Mouse (Mus musculus): Measurements from ENCODE around the gene Gabrg2. TPM values are rescaled to one million over a fixed set of nuclear protein-coding genes. Genes with fewer than 3 reads are reported as not detected.

Gene Gabrg2
- total and polyA plus RNA-seq, 2 experiments: not detected

DNA sequence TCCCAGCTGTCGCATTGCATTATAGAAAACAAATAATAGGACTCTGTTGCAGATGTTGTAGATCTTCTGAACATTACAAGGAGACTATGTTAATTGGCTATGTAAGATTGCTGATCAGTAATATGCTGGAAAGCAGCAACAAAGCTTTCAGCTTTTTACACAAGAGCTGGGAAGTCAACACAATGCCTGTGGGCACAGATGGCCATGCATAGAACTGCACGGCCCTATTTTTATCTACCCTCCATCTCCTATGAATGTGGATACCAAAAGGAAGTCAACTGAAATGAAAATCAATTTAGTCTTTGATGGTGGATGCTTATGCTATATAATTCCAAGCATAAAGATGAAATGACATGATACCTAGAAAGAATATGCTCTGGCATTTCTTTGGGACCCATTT is 47.1 kb downstream of the Gabrg2 start:
- Histone ChIP-seq H3K36me3 (ENCODE audit: control insufficient read depth, insufficient read depth, low read length) (no peaks in the 10 kb centered on the region), H3K9ac (ENCODE audit: low read depth, low read length) (no peak overlapping the region), H3K79me2 (ENCODE audit: control insufficient read depth, insufficient read depth, low read length) (no peaks in the 10 kb centered on the region), H3K4me1 (ENCODE audit: control insufficient read depth, insufficient read depth, low read length) (no peaks in the 10 kb centered on the region), H3K27me3 (ENCODE audit: control insufficient read depth, insufficient read depth, low read length) (no peaks in the 10 kb centered on the region), H3K4me3 (ENCODE audit: insufficient read depth, low read depth, low read length) (no peak overlapping the region), H3K27ac (replicated peaks; ENCODE audit: insufficient read depth, low read depth, low read length) (no peak overlapping the region)
- 79% methylated on average over 2 of the region's 2 CpGs for WGBS
- TF ChIP-seq POLR2A (IDR thresholded peaks at IDR 0.05; ENCODE audit: extremely low read depth, insufficient read depth, low read length) (no peak), CTCF (IDR thresholded peaks at IDR 0.05; ENCODE audit: low read depth, low read length) (no peak)
- no peak for DNase-seq (ENCODE audit: extremely low read depth, low read depth, low spot score)

DNA sequence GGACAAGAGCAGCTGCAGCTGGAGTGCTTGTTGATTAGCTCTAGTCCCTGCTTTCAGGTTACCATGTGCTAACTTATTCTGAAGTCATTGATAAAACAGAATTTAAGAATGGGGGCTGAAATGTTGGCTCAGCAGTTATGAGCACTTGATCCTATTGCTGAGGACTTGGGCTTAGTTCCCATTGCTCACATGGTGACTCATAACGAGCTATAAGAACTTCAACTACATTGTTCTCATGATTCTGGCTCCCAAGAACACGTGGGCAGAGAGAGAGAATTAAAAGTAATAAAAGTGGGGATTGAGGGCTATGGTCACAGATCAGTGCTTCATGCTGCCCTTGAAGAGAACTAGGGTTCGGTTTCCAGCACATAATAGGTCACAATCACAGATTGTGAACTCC is 48.8 kb downstream of the Gabrg2 start:
- Histone ChIP-seq H3K4me3 (ENCODE audit: insufficient read depth, low read depth, low read length) (no peak overlapping the region), H3K27me3 (ENCODE audit: control insufficient read depth, insufficient read depth, low read length) (no peaks in the 10 kb centered on the region), H3K27ac (replicated peaks; ENCODE audit: insufficient read depth, low read depth, low read length) (no peak overlapping the region), H3K4me1 (ENCODE audit: control insufficient read depth, insufficient read depth, low read length) (no peaks in the 10 kb centered on the region), H3K9ac (ENCODE audit: low read depth, low read length) (no peak overlapping the region), H3K36me3 (ENCODE audit: control insufficient read depth, insufficient read depth, low read length) (no peaks in the 10 kb centered on the region), H3K79me2 (ENCODE audit: control insufficient read depth, insufficient read depth, low read length) (no peaks in the 10 kb centered on the region)
- TF ChIP-seq CTCF (IDR thresholded peaks at IDR 0.05; ENCODE audit: low read depth, low read length) (no peak), POLR2A (IDR thresholded peaks at IDR 0.05; ENCODE audit: extremely low read depth, insufficient read depth, low read length) (no peak)
- no peak for DNase-seq (ENCODE audit: extremely low read depth, low read depth, low spot score)
- 51% methylated on average over 3 of the region's 3 CpGs for WGBS

DNA sequence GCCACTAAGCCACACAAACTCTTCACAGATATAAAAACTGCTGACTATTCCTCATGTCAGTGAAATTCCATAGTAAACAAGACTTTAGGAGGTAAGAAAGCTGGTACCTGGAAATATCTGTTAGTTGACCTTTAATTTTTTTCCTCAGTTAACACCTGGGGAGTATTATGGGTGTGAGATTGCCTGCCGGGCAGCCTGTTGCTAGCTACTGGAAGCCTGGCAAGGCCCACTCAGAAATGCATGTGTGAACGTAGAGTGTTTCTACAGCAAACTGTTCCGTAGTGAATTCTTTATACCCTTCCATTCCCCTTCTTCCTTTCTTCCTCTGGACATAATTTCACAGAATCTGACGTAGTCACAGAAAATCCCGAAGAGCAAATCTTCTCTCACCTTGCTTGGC is 55.2 kb downstream of the Gabrg2 start:
- no peak for DNase-seq (ENCODE audit: extremely low read depth, low read depth, low spot score)
- Histone ChIP-seq H3K4me3 (ENCODE audit: insufficient read depth, low read depth, low read length) (no peak overlapping the region), H3K9ac (ENCODE audit: low read depth, low read length) (no peak overlapping the region), H3K36me3 (ENCODE audit: control insufficient read depth, insufficient read depth, low read length) (no peaks in the 10 kb centered on the region), H3K79me2 (ENCODE audit: control insufficient read depth, insufficient read depth, low read length) (no peaks in the 10 kb centered on the region), H3K27ac (replicated peaks; ENCODE audit: insufficient read depth, low read depth, low read length) (no peak overlapping the region), H3K27me3 (ENCODE audit: control insufficient read depth, insufficient read depth, low read length) (no peaks in the 10 kb centered on the region), H3K4me1 (ENCODE audit: control insufficient read depth, insufficient read depth, low read length) (no peaks in the 10 kb centered on the region)
- TF ChIP-seq POLR2A (IDR thresholded peaks at IDR 0.05; ENCODE audit: extremely low read depth, insufficient read depth, low read length) (no peak), CTCF (IDR thresholded peaks at IDR 0.05; ENCODE audit: low read depth, low read length) (no peak)
- WGBS: 76% methylated on average over 5 of the region's 5 CpGs

DNA sequence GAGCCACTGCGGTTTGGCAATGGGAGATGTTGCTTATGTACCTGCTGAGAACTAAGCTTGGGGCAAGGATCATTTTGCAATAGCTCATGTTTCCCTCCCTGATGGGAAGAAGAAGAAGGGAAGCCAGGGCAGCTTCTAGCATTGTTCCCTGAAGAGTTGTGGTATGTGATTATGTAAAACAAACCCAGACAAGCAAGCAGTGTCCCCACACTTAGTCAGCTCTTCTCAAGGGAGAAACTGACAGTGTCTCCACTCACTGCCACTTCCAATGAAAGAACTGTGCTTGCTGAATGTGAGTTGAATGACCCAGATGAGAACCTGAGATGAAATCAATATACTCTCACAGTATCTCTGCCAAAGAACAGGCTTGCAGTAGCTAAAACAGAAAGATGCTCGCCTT is 62.7 kb downstream of the Gabrg2 start:
- H3K9ac ChIP-seq (ENCODE audit: low read depth, low read length): no peak overlapping the region
- H3K36me3 ChIP-seq (ENCODE audit: control insufficient read depth, insufficient read depth, low read length): no peaks in the 10 kb centered on the region
- no peak overlapping the region for H3K4me3 ChIP-seq (ENCODE audit: insufficient read depth, low read depth, low read length)
- 55% methylated on average over 2 of the region's 2 CpGs for WGBS
- DNase-seq (ENCODE audit: extremely low read depth, low read depth, low spot score): peak; percentile 15
- H3K4me1 ChIP-seq (ENCODE audit: control insufficient read depth, insufficient read depth, low read length): no peaks in the 10 kb centered on the region
- H3K27ac ChIP-seq (replicated peaks; ENCODE audit: insufficient read depth, low read depth, low read length): no peak overlapping the region
- H3K79me2 ChIP-seq (ENCODE audit: control insufficient read depth, insufficient read depth, low read length): no peaks in the 10 kb centered on the region
- no peaks in the 10 kb centered on the region for H3K27me3 ChIP-seq (ENCODE audit: control insufficient read depth, insufficient read depth, low read length)
- TF ChIP-seq CTCF (IDR thresholded peaks at IDR 0.05; ENCODE audit: low read depth, low read length) (no peak), POLR2A (IDR thresholded peaks at IDR 0.05; ENCODE audit: extremely low read depth, insufficient read depth, low read length) (no peak)

DNA sequence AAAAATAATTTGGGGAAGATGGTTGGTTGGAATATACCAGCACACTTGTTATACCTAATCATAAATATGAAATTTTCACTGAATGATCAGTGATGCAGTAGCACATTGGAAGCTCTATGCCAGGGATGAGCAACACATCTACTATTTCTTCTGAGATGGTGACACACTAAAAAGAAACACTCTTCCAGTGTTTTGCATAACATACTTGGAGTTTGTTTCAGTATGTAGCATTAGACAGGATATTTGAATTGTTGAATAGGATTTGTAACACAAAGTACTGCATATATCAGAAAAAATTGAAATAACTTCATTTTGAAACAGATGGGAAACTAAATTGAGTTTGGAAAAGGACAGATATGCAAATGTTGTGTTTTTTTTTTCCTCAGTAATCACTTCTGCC is 81.8 kb downstream of the Gabrg2 start:
- H3K36me3 ChIP-seq (ENCODE audit: control insufficient read depth, insufficient read depth, low read length): no peaks in the 10 kb centered on the region
- TF ChIP-seq CTCF (IDR thresholded peaks at IDR 0.05; ENCODE audit: low read depth, low read length) (no peak), POLR2A (IDR thresholded peaks at IDR 0.05; ENCODE audit: extremely low read depth, insufficient read depth, low read length) (no peak)

DNA sequence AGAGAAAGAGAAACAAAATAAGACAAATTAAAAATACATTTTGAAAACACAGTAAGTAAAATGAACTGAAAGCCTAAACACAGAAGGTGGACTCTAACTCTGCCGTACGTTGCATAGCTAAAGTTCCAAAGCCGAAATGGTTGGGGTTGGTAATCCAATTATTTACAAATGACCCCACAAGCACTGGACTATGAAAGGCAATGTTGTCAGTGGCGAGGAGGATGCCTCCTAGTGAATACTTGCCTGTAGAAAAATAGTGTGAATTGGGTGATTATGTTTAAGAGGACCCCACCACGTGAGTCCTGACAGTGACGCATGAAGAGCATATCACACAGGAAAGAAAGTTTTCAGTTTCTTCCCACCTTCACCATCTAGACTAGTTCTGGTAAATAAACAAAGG is 86.6 kb downstream of the Gabrg2 start:
- H3K27ac ChIP-seq (replicated peaks; ENCODE audit: insufficient read depth, low read depth, low read length): no peak overlapping the region
- no peak overlapping the region for H3K9ac ChIP-seq (ENCODE audit: low read depth, low read length)
- TF ChIP-seq CTCF (IDR thresholded peaks at IDR 0.05; ENCODE audit: low read depth, low read length) (no peak), POLR2A (IDR thresholded peaks at IDR 0.05; ENCODE audit: extremely low read depth, insufficient read depth, low read length) (no peak)
- no peaks in the 10 kb centered on the region for H3K79me2 ChIP-seq (ENCODE audit: control insufficient read depth, insufficient read depth, low read length)
- no peak for DNase-seq (ENCODE audit: extremely low read depth, low read depth, low spot score)
- no peak overlapping the region for H3K4me3 ChIP-seq (ENCODE audit: insufficient read depth, low read depth, low read length)
- no peaks in the 10 kb centered on the region for H3K4me1 ChIP-seq (ENCODE audit: control insufficient read depth, insufficient read depth, low read length)
- no peaks in the 10 kb centered on the region for H3K27me3 ChIP-seq (ENCODE audit: control insufficient read depth, insufficient read depth, low read length)
- WGBS: 76% methylated on average over 6 of the region's 6 CpGs
- H3K36me3 ChIP-seq (ENCODE audit: control insufficient read depth, insufficient read depth, low read length): no peaks in the 10 kb centered on the region

More for the DNA sequence above, 81.8 kb downstream of the Gabrg2 start:
- H3K79me2 ChIP-seq (ENCODE audit: control insufficient read depth, insufficient read depth, low read length): no peaks in the 10 kb centered on the region
- no peak overlapping the region for H3K27ac ChIP-seq (replicated peaks; ENCODE audit: insufficient read depth, low read depth, low read length)
- no peaks in the 10 kb centered on the region for H3K27me3 ChIP-seq (ENCODE audit: control insufficient read depth, insufficient read depth, low read length)
- H3K4me1 ChIP-seq (ENCODE audit: control insufficient read depth, insufficient read depth, low read length): no peaks in the 10 kb centered on the region
- H3K4me3 ChIP-seq (ENCODE audit: insufficient read depth, low read depth, low read length): no peak overlapping the region
- DNase-seq (ENCODE audit: extremely low read depth, low read depth, low spot score): no peak
- no peak overlapping the region for H3K9ac ChIP-seq (ENCODE audit: low read depth, low read length)
